Mouse (Mus musculus) lung, adult 10 weeks (tissue): Measurements from ENCODE around the gene Olfr470. TPM values are rescaled to one million over a fixed set of nuclear protein-coding genes. Genes with fewer than 3 reads are reported as not detected.

Experiments used
- polyA plus RNA-seq: library from polyadenylated mRNA; stranded (reverse); fragments of 350-450 nt; fragmentation: Illumina TruSeq; extraction: RNeasy Lipid Tissue Mini Kit (QIAGEN cat#74804); gene quantifications from one replicate; pipeline ENCODE4 v1.2.3, GENCODE M21; 2014; ENCODE audit warnings: low read depth, low replicate concordance; ENCODE audit not compliant: insufficient read depth

Olfr470 gene
- not detected for polyA plus RNA-seq

DNA sequence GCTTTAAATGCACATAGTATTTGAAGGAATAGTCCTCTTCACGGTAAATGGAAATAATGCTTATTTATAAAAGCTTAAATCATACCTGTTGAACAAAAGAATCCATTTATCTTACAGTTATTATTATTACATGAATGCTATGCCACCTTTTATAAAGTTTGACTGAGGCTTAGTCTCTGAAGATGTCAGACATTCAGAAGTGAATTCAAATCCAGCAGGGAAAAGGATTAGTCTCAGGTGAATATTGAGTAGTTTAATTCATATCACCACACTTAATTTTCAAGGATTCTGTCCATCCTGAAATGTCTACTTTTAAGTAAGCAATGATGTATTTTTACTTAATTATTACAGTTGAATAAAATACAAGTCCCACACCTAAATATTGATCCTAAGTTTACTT lies at the start of gene Olfr470:
Gene Olfr470, minus strand, starts transcription at position 101 of the 400 bp plus-strand sequence.

DNA sequence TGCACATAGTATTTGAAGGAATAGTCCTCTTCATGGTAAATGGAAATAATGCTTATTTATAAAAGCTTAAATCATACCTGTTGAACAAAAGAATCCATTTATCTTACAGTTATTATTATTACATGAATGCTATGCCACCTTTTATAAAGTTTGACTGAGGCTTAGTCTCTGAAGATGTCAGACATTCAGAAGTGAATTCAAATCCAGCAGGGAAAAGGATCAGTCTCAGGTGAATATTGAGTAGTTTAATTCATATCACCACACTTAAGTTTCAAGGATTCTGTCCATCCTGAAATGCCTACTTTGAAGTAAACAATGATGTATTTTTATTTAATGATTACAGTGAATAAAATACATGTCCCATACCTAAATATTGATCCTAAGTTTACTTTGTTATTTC lies 21.8 kb downstream of the Olfr470 start, which contains the start of gene Olfr469:
Gene Olfr469, minus strand, starts transcription at position 101 of the 400 bp plus-strand sequence.

DNA sequence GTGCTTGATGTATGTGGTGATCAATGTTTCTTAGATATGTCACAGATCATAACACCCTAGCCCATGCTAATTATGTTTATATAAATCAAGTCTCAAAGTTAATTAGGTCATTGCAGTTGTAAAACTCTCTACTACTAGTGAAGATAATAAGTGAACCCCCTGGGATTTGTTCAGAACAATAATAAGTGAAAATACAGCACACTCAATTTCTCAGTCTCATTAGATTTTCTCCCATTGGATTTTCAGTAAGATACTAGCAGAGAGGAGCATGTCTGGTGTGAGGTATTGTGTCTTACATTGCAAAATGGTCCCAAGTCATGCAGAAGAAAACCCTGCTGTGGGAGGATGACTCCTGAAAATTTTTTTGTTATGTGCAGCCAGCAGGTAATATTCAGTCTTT lies 35.3 kb downstream of the Olfr470 start, which contains the start of gene Olfr467:
Gene Olfr467, plus strand, starts transcription at position 301 of the 400 bp plus-strand sequence.

DNA sequence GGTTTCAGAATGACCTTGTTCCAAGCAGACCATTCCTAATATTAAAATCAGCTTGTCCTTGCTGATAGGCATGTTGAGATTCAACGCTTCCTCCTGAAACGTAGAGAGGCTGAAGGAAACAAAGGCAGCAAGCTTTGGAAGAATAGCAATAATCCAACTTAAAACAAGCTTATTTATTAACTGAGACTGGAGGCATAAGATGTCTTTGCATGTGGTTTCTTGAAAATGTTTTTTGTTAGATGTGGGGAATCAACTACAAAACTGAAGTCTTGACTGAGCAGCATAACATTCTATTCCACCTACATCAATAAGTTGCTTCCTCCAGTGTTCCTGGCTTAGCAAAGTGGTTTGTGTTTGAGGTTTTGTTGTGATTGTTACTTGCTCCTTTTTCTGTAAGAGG lies 46.2 kb downstream of the Olfr470 start, which contains the start of gene Ovch2:
Gene Ovch2, minus strand, starts transcription at position 101 of the 400 bp plus-strand sequence.

Other genes with a start within 250 kb of the Olfr470 start
- not detected for gene 5330417H12Rik, start 222.3 kb downstream of the Olfr470 start, polyA plus RNA-seq
- not detected for gene Cyb5r2, start 89.5 kb downstream of the Olfr470 start, polyA plus RNA-seq
- gene Ovch2, start 46.3 kb downstream of the Olfr470 start, polyA plus RNA-seq = not detected
- gene Olfr467, start 35.2 kb downstream of the Olfr470 start, polyA plus RNA-seq = not detected
- not detected for gene Olfr469, start 21.9 kb downstream of the Olfr470 start, polyA plus RNA-seq
- not detected for gene Olfr472, start 50.4 kb upstream of the Olfr470 start, polyA plus RNA-seq
- not detected for gene Olfr473, start 83.0 kb upstream of the Olfr470 start, polyA plus RNA-seq
- gene Olfr474, start 107.2 kb upstream of the Olfr470 start, polyA plus RNA-seq = not detected
- gene Olfr476, start 117.3 kb upstream of the Olfr470 start, polyA plus RNA-seq = not detected
- gene Olfr477, start 139.2 kb upstream of the Olfr470 start, polyA plus RNA-seq = not detected
- gene Olfr478, start 186.5 kb upstream of the Olfr470 start, polyA plus RNA-seq = not detected
- gene Olfr479, start 203.2 kb upstream of the Olfr470 start, polyA plus RNA-seq = not detected
- not detected for gene Olfr480, start 219.9 kb upstream of the Olfr470 start, polyA plus RNA-seq
- not detected for gene Olfr481, start 232.4 kb upstream of the Olfr470 start, polyA plus RNA-seq